Mouse (Mus musculus) erythroblast, adult 5-6 weeks (primary cell): ENCODE measurements around the gene Gm10378. TPM values are rescaled to one million over a fixed set of nuclear protein-coding genes. Genes with fewer than 3 reads are reported as not detected.
"Not testable (repeated sequence)": the region's sequence is repeated elsewhere in the genome, so short reads cannot be mapped to it uniquely, and the experiment has no call there.

Source experiments
- ATAC-seq: replicated peaks from 2 replicates; pipeline ENCODE4 v1.8.0; 2016; ENCODE audit warnings: moderate number of reproducible peaks, mild to moderate bottlenecking, moderate TSS enrichment, inconsistent platforms; ENCODE audit not compliant: poor library complexity, low FRiP score, severe bottlenecking
- total RNA-seq, 2 experiments: library from RNA; stranded (forward) in 1 of 2; stranded (reverse) in 1 of 2; fragments of 150-400 nt in 1 of 2; fragments of 200-764, 138-1000 nt in 1 of 2; gene quantifications; 2 replicates each; pipeline versions ENCODE4 v1.2.3 to v1.2.4; 2015 to 2017; ENCODE audit warnings: low replicate concordance in 2 of 2

Gene Gm10378
- total RNA-seq (2015; ENCODE audit: low replicate concordance) (not detected in 2 replicates), total RNA-seq (2017; ENCODE audit: low replicate concordance) (not detected in 2 replicates)

DNA sequence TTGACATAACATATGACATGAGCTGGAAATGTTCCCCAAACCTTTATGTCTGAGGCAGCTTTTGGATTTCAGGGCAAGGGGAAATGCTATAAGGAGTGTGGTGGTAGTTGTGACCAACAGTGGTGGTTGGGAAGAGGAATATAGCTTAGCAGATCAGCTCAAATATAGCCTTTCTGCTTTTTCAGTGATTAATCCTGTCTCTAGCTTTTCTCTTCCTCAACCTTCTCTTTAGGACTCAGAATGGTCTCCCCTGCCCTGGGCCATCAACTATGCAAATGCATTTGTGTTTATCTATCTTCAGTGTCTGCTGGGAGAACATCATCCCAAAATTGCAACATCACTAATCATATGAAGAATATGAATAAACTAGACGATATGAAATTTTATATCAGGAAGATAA, at the start of gene Gm10378:
Gene Gm10378, plus strand, starts transcription at position 301 of the 400 bp plus-strand sequence.
- ATAC-seq, result not testable (repeated sequence)

GRCm38 (mm10) chr14:42641817-42642216, 13.9 kb upstream of the Gm10378 start, which contains the start of gene Gm3633:
TSS of gene Gm3633 (minus strand) at chr14:42641917.
- ATAC-seq, result not testable (repeated sequence)

Other genes with a start within 250 kb of the Gm10378 start
- not detected in 2 replicates for gene Gm8005, start 216.3 kb upstream of the Gm10378 start, total RNA-seq (2015; ENCODE audit: low replicate concordance)
- not detected in 2 replicates for gene Gm8005, start 216.3 kb upstream of the Gm10378 start, total RNA-seq (2017; ENCODE audit: low replicate concordance)
- gene Gm8011, start 192.1 kb upstream of the Gm10378 start, total RNA-seq (2015; ENCODE audit: low replicate concordance), result not detected in 2 replicates
- not detected in 2 replicates for gene Gm8011, start 192.1 kb upstream of the Gm10378 start, total RNA-seq (2017; ENCODE audit: low replicate concordance)
- not detected in 2 replicates for gene Gm8020, start 153.6 kb upstream of the Gm10378 start, total RNA-seq (2015; ENCODE audit: low replicate concordance)
- not detected in 2 replicates for gene Gm8020, start 153.6 kb upstream of the Gm10378 start, total RNA-seq (2017; ENCODE audit: low replicate concordance)
- gene Gm8024, start 131.7 kb upstream of the Gm10378 start, total RNA-seq (2015; ENCODE audit: low replicate concordance), result not detected in 2 replicates
- gene Gm8024, start 131.7 kb upstream of the Gm10378 start, total RNA-seq (2017; ENCODE audit: low replicate concordance), result not detected in 2 replicates
- gene Gm17124, start 56.1 kb upstream of the Gm10378 start, total RNA-seq (2015; ENCODE audit: low replicate concordance), result not detected in 2 replicates
- not detected in 2 replicates for gene Gm17124, start 56.1 kb upstream of the Gm10378 start, total RNA-seq (2017; ENCODE audit: low replicate concordance)
- not detected in 2 replicates for gene Gm3633, start 14.0 kb upstream of the Gm10378 start, total RNA-seq (2015; ENCODE audit: low replicate concordance)
- not detected in 2 replicates for gene Gm3633, start 14.0 kb upstream of the Gm10378 start, total RNA-seq (2017; ENCODE audit: low replicate concordance)
- not detected in 2 replicates for gene Gm3015, start 112.9 kb downstream of the Gm10378 start, total RNA-seq (2015; ENCODE audit: low replicate concordance)
- gene Gm3015, start 112.9 kb downstream of the Gm10378 start, total RNA-seq (2017; ENCODE audit: low replicate concordance), result not detected in 2 replicates
- gene Gm10377, start 142.0 kb downstream of the Gm10378 start, total RNA-seq (2015; ENCODE audit: low replicate concordance), result not detected in 2 replicates
- gene Gm10377, start 142.0 kb downstream of the Gm10378 start, total RNA-seq (2017; ENCODE audit: low replicate concordance), result not detected in 2 replicates
- not detected in 2 replicates for gene Gm21977, start 197.5 kb downstream of the Gm10378 start, total RNA-seq (2015; ENCODE audit: low replicate concordance)
- gene Gm21977, start 197.5 kb downstream of the Gm10378 start, total RNA-seq (2017; ENCODE audit: low replicate concordance), result not detected in 2 replicates